28 mouse cellular contexts compared by ENCODE assay signal in the genomic region with DNA sequence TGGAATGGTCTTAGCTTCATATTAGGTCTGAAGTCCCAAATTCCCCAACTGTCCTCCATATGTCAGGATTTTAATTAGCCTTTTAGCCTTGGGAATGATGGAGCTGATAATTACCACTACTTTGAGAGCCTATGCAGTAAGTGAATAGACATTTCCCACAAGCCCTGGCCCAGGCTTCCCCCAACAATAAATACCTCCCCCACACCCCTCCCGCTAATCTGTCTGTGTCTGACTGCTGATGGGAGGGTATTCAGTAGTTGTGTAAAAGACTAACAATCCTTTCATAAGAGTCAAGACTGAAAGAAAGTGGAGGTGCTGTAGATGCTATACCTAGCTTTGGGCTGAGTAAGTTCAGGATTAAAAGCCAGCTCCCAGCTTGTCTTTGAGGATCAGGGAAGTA. TPM values are rescaled to one million over a fixed set of nuclear protein-coding genes. Genes with fewer than 3 reads are reported as not detected.
A peak's percentile ranks its signal among the peaks of the same experiment; 100 is the strongest.
DNase-seq lines count a peak whose midpoint lies in the region; ATAC-seq and TF ChIP-seq lines count a peak whose summit lies in the region.
"Had no signal": no experiment of that assay in that cellular context is flagged by ENCODE, and none has a peak within 500 bp of the region (broad histone marks: within the 10 kb centered on the region; RNA-seq: fewer than 3 reads in every experiment).

No protein-coding gene starts in this region.

- H3K27ac ChIP-seq in forebrain, embryonic 14.5 days (ENCODE audit: low read depth, low read length), result no peak overlapping the region
- no peak overlapping the region for H3K27ac ChIP-seq in forebrain, postnatal 0 days (ENCODE audit: low read depth, low read length)
- H3K27ac ChIP-seq: embryonic facial prominence, embryonic 10.5 days; embryonic facial prominence, embryonic 12.5 days; forebrain, embryonic 13.5 days had no signal

- no peak for TF ChIP-seq CTCF in forebrain, postnatal 0 days (IDR thresholded peaks at IDR 0.05; ENCODE audit: low read depth)

- H3K9me3 ChIP-seq in forebrain, embryonic 14.5 days (replicated peaks; ENCODE audit: control insufficient read depth, low read length), result no peaks in the 10 kb centered on the region
- H3K9me3 ChIP-seq in forebrain, postnatal 0 days (ENCODE audit: low read length), result no peaks in the 10 kb centered on the region
- H3K9me3 ChIP-seq: embryonic facial prominence, embryonic 10.5 days; embryonic facial prominence, embryonic 12.5 days; forebrain, embryonic 13.5 days had no signal

- no peaks in the 10 kb centered on the region for H3K36me3 ChIP-seq in forebrain, embryonic 14.5 days (ENCODE audit: control insufficient read depth, insufficient read depth, low read length)
- H3K36me3 ChIP-seq in forebrain, postnatal 0 days (ENCODE audit: insufficient read depth), result no peaks in the 10 kb centered on the region
- H3K36me3 ChIP-seq: embryonic facial prominence, embryonic 10.5 days; embryonic facial prominence, embryonic 12.5 days; G1E had no signal

- H3K27me3 ChIP-seq in forebrain, embryonic 14.5 days (replicated peaks; ENCODE audit: control insufficient read depth, insufficient read depth, low read length), result no peaks in the 10 kb centered on the region
- H3K27me3 ChIP-seq in forebrain, postnatal 0 days (ENCODE audit: insufficient read depth, low read length), result no peaks in the 10 kb centered on the region
- H3K27me3 ChIP-seq: embryonic facial prominence, embryonic 12.5 days; forebrain, embryonic 13.5 days had no signal

- H3K9ac ChIP-seq in forebrain, embryonic 14.5 days (ENCODE audit: low read length), result no peak overlapping the region
- H3K9ac ChIP-seq in forebrain, postnatal 0 days, result no peak overlapping the region
- H3K9ac ChIP-seq: embryonic facial prominence, embryonic 12.5 days; forebrain, embryonic 13.5 days had no signal

- no peak overlapping the region for H3K4me2 ChIP-seq in forebrain, embryonic 14.5 days (ENCODE audit: low read length)
- H3K4me2 ChIP-seq in forebrain, postnatal 0 days (ENCODE audit: low read depth), result no peak overlapping the region
- H3K4me2 ChIP-seq: embryonic facial prominence, embryonic 12.5 days; forebrain, embryonic 13.5 days had no signal

- H3K4me3 ChIP-seq in forebrain, embryonic 14.5 days (ENCODE audit: low read depth, low read length), result no peak overlapping the region
- no peak overlapping the region for H3K4me3 ChIP-seq in forebrain, postnatal 0 days (ENCODE audit: low read depth, low read length)
- H3K4me3 ChIP-seq: embryonic facial prominence, embryonic 10.5 days; embryonic facial prominence, embryonic 12.5 days; forebrain, embryonic 13.5 days had no signal

- ATAC-seq in forebrain, embryonic 14.5 days, result no peak
- no peak for ATAC-seq in forebrain, postnatal 0 days
- ATAC-seq: activated CD4-positive, CD25-positive, alpha-beta regulatory T cell, adult 4 months; CD4-positive, CD25-positive, alpha-beta regulatory T cell, adult 4 months; forebrain, embryonic 13.5 days; forebrain, embryonic 16.5 days; Patski had no signal

- DNase-seq in embryo, embryonic 10.5 days (ENCODE audit: low spot score), result peak; percentile 1
- no peak for DNase-seq in embryo, embryonic 10 days (ENCODE audit: low spot score)
- peak; percentile 1 for DNase-seq in forebrain, embryonic 14.5 days (ENCODE audit: low spot score)
- no peak for DNase-seq in forebrain, postnatal 0 days
- DNase-seq in retina, postnatal 1 day, result peak; percentile 2
- DNase-seq in retina, embryonic 14.5 days (ENCODE audit: low spot score), result no peak
- DNase-seq in adrenal gland, adult (ENCODE audit: inconsistent age in 2 of 2, low spot score in 1 of 2), result no peak
- DNase-seq: adrenal gland, adult 2 months; adrenal gland, postnatal 10 days; adrenal gland, postnatal 25 days; B cell, adult 2 months; cerebellum, adult 11-12 months; cerebellum, adult 2 months; cerebellum, adult 9-10 months; cerebellum, postnatal 25 days had no signal

- WGBS in forebrain, embryonic 14.5 days, result 12% methylated on average over 1 of the region's 1 CpGs
- WGBS in forebrain, postnatal 0 days, result 25% methylated on average over 1 of the region's 1 CpGs

- H3K4me1 ChIP-seq in forebrain, embryonic 14.5 days (ENCODE audit: control insufficient read depth, insufficient read depth, low read length), result no peaks in the 10 kb centered on the region
- no peaks in the 10 kb centered on the region for H3K4me1 ChIP-seq in forebrain, postnatal 0 days (ENCODE audit: insufficient read depth)
- H3K4me1 ChIP-seq: embryonic facial prominence, embryonic 10.5 days; embryonic facial prominence, embryonic 12.5 days had no signal

RNA-seq across cellular contexts. Expression of gene 2300003K06Rik, which starts 4.3 kb away (rescaled TPM):
- not detected in 2 replicates for polyA plus RNA-seq in forebrain, embryonic 14.5 days (2014; fragmentation: Nextera tagmentation; extraction: Ambion mirVana)
- not detected in 2 replicates for total RNA-seq in forebrain, postnatal 0 days (2014; rRNA removed)
- not detected in 2 replicates for polyA plus RNA-seq in forebrain, postnatal 0 days (2015; fragmentation: Nextera tagmentation; extraction: Ambion mirVana)
- total RNA-seq: adrenal gland, adult 2 months; adrenal gland, postnatal 10 days; adrenal gland, postnatal 25 days; adrenal gland, postnatal 4 days; CH12.LX; G1E had no signal
- polyA plus RNA-seq: activated CD4-positive, CD25-positive, alpha-beta regulatory T cell, adult 4 months; adrenal gland, adult 2 months; CD4-positive, CD25-positive, alpha-beta regulatory T cell, adult 4 months; cerebellum, adult 2 months; cortical plate, adult 2 months; embryonic facial prominence, embryonic 10.5 days; embryonic facial prominence, embryonic 12.5 days; embryonic facial prominence, embryonic 14.5 days; forebrain, embryonic 13.5 days; forebrain, embryonic 16.5 days; frontal cortex, adult 2 months; G1E; Patski had no signal

RNA-seq across cellular contexts. Expression of gene Krtap4-16, which starts 9.2 kb away (rescaled TPM):
- not detected in 2 replicates for polyA plus RNA-seq in forebrain, embryonic 14.5 days (2014; fragmentation: Nextera tagmentation; extraction: Ambion mirVana)
- total RNA-seq in forebrain, postnatal 0 days (2014; rRNA removed), result not detected in 2 replicates
- not detected in 2 replicates for polyA plus RNA-seq in forebrain, postnatal 0 days (2015; fragmentation: Nextera tagmentation; extraction: Ambion mirVana)
- total RNA-seq: adrenal gland, adult 2 months; adrenal gland, postnatal 10 days; adrenal gland, postnatal 25 days; adrenal gland, postnatal 4 days; CH12.LX; G1E had no signal
- polyA plus RNA-seq: activated CD4-positive, CD25-positive, alpha-beta regulatory T cell, adult 4 months; adrenal gland, adult 2 months; CD4-positive, CD25-positive, alpha-beta regulatory T cell, adult 4 months; cerebellum, adult 2 months; cortical plate, adult 2 months; embryonic facial prominence, embryonic 10.5 days; embryonic facial prominence, embryonic 12.5 days; embryonic facial prominence, embryonic 14.5 days; forebrain, embryonic 13.5 days; forebrain, embryonic 16.5 days; frontal cortex, adult 2 months; G1E; Patski had no signal

RNA-seq across cellular contexts. Expression of gene Gm11568, which starts 15.5 kb away (rescaled TPM):
- polyA plus RNA-seq in forebrain, embryonic 14.5 days (2014; fragmentation: Nextera tagmentation; extraction: Ambion mirVana), result not detected in 2 replicates
- not detected in 2 replicates for total RNA-seq in forebrain, postnatal 0 days (2014; rRNA removed)
- not detected in 2 replicates for polyA plus RNA-seq in forebrain, postnatal 0 days (2015; fragmentation: Nextera tagmentation; extraction: Ambion mirVana)
- total RNA-seq: adrenal gland, adult 2 months; adrenal gland, postnatal 10 days; adrenal gland, postnatal 25 days; adrenal gland, postnatal 4 days; CH12.LX; G1E had no signal
- polyA plus RNA-seq: activated CD4-positive, CD25-positive, alpha-beta regulatory T cell, adult 4 months; adrenal gland, adult 2 months; CD4-positive, CD25-positive, alpha-beta regulatory T cell, adult 4 months; cerebellum, adult 2 months; cortical plate, adult 2 months; embryonic facial prominence, embryonic 10.5 days; embryonic facial prominence, embryonic 12.5 days; embryonic facial prominence, embryonic 14.5 days; forebrain, embryonic 13.5 days; forebrain, embryonic 16.5 days; frontal cortex, adult 2 months; G1E; Patski had no signal

RNA-seq across cellular contexts. Expression of gene Gm11559, which starts 22.1 kb away (rescaled TPM):
- not detected in 2 replicates for polyA plus RNA-seq in forebrain, embryonic 14.5 days (2014; fragmentation: Nextera tagmentation; extraction: Ambion mirVana)
- total RNA-seq in forebrain, postnatal 0 days (2014; rRNA removed), result not detected in 2 replicates
- polyA plus RNA-seq in forebrain, postnatal 0 days (2015; fragmentation: Nextera tagmentation; extraction: Ambion mirVana), result not detected in 2 replicates
- total RNA-seq: adrenal gland, adult 2 months; adrenal gland, postnatal 10 days; adrenal gland, postnatal 25 days; adrenal gland, postnatal 4 days; CH12.LX; G1E had no signal
- polyA plus RNA-seq: activated CD4-positive, CD25-positive, alpha-beta regulatory T cell, adult 4 months; adrenal gland, adult 2 months; CD4-positive, CD25-positive, alpha-beta regulatory T cell, adult 4 months; cerebellum, adult 2 months; cortical plate, adult 2 months; embryonic facial prominence, embryonic 10.5 days; embryonic facial prominence, embryonic 12.5 days; embryonic facial prominence, embryonic 14.5 days; forebrain, embryonic 13.5 days; forebrain, embryonic 16.5 days; frontal cortex, adult 2 months; G1E; Patski had no signal

RNA-seq across cellular contexts. Expression of gene Gm11564, which starts 26.7 kb away (rescaled TPM):
- polyA plus RNA-seq in forebrain, embryonic 14.5 days (2014; fragmentation: Nextera tagmentation; extraction: Ambion mirVana), result not detected in 2 replicates
- not detected in 2 replicates for total RNA-seq in forebrain, postnatal 0 days (2014; rRNA removed)
- not detected in 2 replicates for polyA plus RNA-seq in forebrain, postnatal 0 days (2015; fragmentation: Nextera tagmentation; extraction: Ambion mirVana)
- total RNA-seq: adrenal gland, adult 2 months; adrenal gland, postnatal 10 days; adrenal gland, postnatal 25 days; adrenal gland, postnatal 4 days; CH12.LX; G1E had no signal
- polyA plus RNA-seq: activated CD4-positive, CD25-positive, alpha-beta regulatory T cell, adult 4 months; adrenal gland, adult 2 months; CD4-positive, CD25-positive, alpha-beta regulatory T cell, adult 4 months; cerebellum, adult 2 months; cortical plate, adult 2 months; embryonic facial prominence, embryonic 10.5 days; embryonic facial prominence, embryonic 12.5 days; embryonic facial prominence, embryonic 14.5 days; forebrain, embryonic 13.5 days; forebrain, embryonic 16.5 days; frontal cortex, adult 2 months; G1E; Patski had no signal

Comparison
In these comparisons a context has a peak if more than half of its experiments do, and no peak if none do; other contexts are left out.
1. DNase-seq: peak in embryo, embryonic 10.5 days (single experiment), forebrain, embryonic 14.5 days (single experiment) and retina, postnatal 1 day (single experiment); none in embryo, embryonic 10 days (single experiment), forebrain, postnatal 0 days (single experiment), retina, embryonic 14.5 days (single experiment) and adrenal gland, adult (0 of 2).